Mouse (Mus musculus): Measurements from ENCODE around the gene Gsap. TPM values are rescaled to one million over a fixed set of nuclear protein-coding genes. Genes with fewer than 3 reads are reported as not detected.
"Not testable (repeated sequence)": the region's sequence is repeated elsewhere in the genome, so short reads cannot be mapped to it uniquely, and the experiment has no call there.

Gene Gsap
- polyA plus RNA-seq (2014; fragmentation: Nextera tagmentation; extraction: Ambion mirVana): 14.4 and 15.5 TPM in 2 replicates

DNA sequence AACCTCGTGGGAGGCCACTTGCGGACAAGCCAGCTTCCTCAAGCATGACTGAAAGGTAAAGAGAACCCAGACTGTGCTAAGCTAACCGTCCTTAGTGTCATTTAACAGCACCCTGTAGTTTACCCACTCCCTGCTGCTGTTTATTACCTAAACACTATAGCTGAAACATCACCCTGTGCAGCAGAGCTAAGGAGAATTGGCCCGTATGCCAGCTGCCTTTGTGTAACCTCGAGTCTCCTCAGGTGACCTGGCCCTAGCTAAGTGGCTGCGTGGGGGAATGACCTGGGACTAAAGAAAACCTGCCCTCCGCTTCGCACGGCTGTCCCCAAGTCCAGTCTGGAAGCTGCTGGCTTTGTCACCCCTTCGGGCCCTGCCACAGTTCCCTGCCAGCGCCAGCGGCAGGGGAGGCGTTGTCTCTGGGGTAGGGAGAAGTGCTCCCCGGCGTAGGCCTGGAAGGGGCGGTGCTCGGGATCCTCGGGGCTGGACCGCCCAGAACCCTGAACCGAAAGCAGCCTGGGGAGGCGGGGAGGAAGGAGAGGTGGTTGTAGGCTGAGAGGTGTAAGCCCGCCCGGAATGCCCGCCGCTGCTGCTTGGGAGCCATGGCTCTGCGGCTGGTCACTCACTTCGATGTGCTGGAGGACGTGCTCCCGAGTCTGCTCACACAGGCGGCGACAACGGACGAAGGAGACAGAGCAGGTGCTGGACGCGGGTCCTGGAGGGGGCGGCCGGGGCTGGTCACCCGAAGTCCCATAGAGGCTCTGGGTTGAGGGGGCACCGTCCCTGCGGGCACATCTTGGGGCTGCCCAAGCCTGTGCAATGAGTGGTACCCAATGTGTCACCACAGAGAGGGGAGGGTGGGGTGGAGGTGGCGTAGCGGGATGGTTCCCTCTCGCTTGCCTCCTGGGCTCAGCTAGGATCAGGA is at the start of gene Gsap:
Gene Gsap (plus strand): TSS at position 492 of the 922 bp plus-strand sequence.
- Histone ChIP-seq H3K9ac (peak within 1 kb of the TSS; percentile 53), H3K4me1 (replicated peaks; ENCODE audit: control insufficient read depth, insufficient read depth, low read length) (0 out of 2 replicates have a peak, but pooled peaks cover 11% of the 10 kb centered on the region), H3K4me2 (replicated peaks) (peak within 1 kb of the TSS; percentile 69), H3K36me3 (replicated peaks; ENCODE audit: control insufficient read depth, insufficient read depth) (no peaks in the 10 kb centered on the region), H3K27me3 (ENCODE audit: control insufficient read depth, insufficient read depth, low read length) (no peaks in the 10 kb centered on the region), H3K27ac (peak within 1 kb of the TSS; percentile 28; the same call in 1 of the 2 replicates), H3K4me3 (replicated peaks; ENCODE audit: low read length) (peak within 1 kb of the TSS; percentile 38), H3K9me3 (ENCODE audit: control insufficient read depth, low read length) (no peaks in the 10 kb centered on the region)
- WGBS: 4% methylated on average over 43 of the region's 43 CpGs
- DNase-seq (ENCODE audit: low spot score) (peak; percentile 36), ATAC-seq (ENCODE audit: low FRiP score) (peak; percentile 83)

DNA sequence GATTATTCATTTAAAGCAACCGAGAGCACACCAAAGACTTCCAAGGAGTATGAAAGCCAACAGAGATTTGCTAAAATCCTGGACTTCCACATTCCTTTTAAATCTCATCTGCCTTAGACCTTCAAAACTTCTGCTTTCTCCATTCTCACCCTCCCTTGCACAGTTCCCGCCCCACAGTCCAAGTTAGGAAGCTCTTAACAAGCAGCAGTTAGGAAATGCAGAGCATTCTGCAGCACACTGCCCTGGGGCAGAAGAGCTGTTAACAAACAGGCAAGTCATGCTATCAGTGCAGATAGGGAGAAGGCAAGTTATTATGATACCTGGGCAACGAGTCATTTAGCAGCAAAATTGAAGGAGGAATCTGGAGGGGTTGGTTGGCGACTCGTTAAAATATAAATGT is 49.5 kb upstream of the Gsap start:
- Histone ChIP-seq H3K36me3 (replicated peaks; ENCODE audit: control insufficient read depth, insufficient read depth) (no peaks in the 10 kb centered on the region), H3K4me1 (replicated peaks; ENCODE audit: control insufficient read depth, insufficient read depth, low read length) (no peaks in the 10 kb centered on the region), H3K9me3 (ENCODE audit: control insufficient read depth, low read length) (no peaks in the 10 kb centered on the region), H3K9ac (no peak overlapping the region), H3K4me2 (replicated peaks) (no peak overlapping the region), H3K27ac (no peak overlapping the region), H3K27me3 (ENCODE audit: control insufficient read depth, insufficient read depth, low read length) (no peaks in the 10 kb centered on the region), H3K4me3 (replicated peaks; ENCODE audit: low read length) (no peak overlapping the region)
- WGBS: 82% methylated on average over 5 of the region's 5 CpGs
- ATAC-seq (ENCODE audit: low FRiP score): no peak
- no peak for DNase-seq (ENCODE audit: low spot score)

DNA sequence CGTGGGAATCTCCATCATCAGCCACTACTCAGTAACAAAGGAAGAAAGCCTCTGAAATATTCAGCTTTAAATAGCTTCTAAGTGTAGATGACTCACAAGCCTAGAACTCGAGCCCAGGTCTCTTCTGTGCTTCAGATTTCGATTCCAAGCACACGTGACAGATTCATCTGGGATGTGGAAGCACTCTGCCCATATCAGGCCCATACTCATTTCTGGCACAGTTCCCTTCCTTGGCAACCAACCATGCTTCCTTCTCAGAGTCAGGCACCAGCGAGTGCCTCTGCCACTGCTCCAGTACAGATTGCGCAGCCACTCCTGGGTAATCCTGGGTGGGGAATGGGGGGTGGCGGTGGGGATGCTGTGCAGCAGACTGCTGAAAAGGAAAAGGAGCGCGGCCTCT is 46.5 kb upstream of the Gsap start:
- no peak overlapping the region for H3K4me3 ChIP-seq (replicated peaks; ENCODE audit: low read length)
- H3K27ac ChIP-seq: peak overlapping the region; percentile 16; the same call in 1 of the 2 replicates
- ATAC-seq (ENCODE audit: low FRiP score): peak; percentile 90
- no peaks in the 10 kb centered on the region for H3K4me1 ChIP-seq (replicated peaks; ENCODE audit: control insufficient read depth, insufficient read depth, low read length)
- DNase-seq (ENCODE audit: low spot score): peak; percentile 75
- H3K9ac ChIP-seq: no peak overlapping the region
- H3K4me2 ChIP-seq (replicated peaks): 0 out of 2 replicates have a peak overlapping the region, but pooled peaks have one; percentile 19
- no peaks in the 10 kb centered on the region for H3K27me3 ChIP-seq (ENCODE audit: control insufficient read depth, insufficient read depth, low read length)
- H3K36me3 ChIP-seq (replicated peaks; ENCODE audit: control insufficient read depth, insufficient read depth): no peaks in the 10 kb centered on the region
- H3K9me3 ChIP-seq (ENCODE audit: control insufficient read depth, low read length): no peaks in the 10 kb centered on the region
- 55% methylated on average over 9 of the region's 9 CpGs for WGBS

DNA sequence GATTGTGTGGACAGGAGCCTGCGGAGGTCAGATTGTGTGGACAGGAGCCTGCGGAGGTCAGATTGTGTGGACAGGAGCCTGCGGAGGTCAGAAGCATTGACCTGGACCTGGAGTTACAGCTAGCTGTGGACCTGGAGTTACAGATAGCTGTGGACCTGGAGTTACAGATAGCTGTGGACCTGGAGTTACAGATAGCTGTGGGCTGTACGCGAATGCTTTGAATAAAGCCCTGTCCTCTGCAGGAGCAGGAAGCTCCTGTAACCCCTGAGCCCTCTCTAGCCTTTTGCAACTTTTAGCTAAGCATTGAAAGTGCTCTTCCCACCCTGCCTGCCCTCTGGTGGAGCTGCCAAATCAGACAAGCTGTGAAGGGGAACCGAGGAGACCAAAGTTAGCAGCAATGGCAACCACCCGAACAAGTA is 44.9 kb upstream of the Gsap start:
- not testable (repeated sequence) for H3K27me3 ChIP-seq (ENCODE audit: control insufficient read depth, insufficient read depth, low read length); H3K4me2 ChIP-seq (replicated peaks); H3K36me3 ChIP-seq (replicated peaks; ENCODE audit: control insufficient read depth, insufficient read depth); H3K27ac ChIP-seq; DNase-seq (ENCODE audit: low spot score); H3K9ac ChIP-seq; H3K9me3 ChIP-seq (ENCODE audit: control insufficient read depth, low read length); H3K4me3 ChIP-seq (replicated peaks; ENCODE audit: low read length); H3K4me1 ChIP-seq (replicated peaks; ENCODE audit: control insufficient read depth, insufficient read depth, low read length); ATAC-seq (ENCODE audit: low FRiP score)
- 77% methylated on average over 7 of the region's 7 CpGs for WGBS

DNA sequence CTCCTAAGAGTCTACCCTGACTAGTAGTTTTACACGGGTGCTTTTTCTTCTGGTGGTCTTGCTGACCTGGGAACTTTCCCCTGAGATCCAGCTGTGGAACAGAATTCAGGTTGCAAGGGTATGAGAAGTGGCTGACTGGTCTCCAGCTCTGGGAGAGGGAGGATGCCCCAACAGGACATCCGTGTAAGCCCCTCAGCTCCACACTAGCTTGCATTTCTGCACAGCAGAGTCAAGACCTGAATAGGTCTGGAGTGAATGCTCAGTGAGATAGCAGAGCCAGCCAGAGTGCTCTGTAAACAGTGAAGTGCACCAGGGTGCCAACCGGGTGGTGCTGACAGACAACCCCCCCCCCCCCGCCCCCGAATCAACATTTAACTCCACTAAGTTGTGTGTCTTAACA is 44.4 kb upstream of the Gsap start:
- no peak overlapping the region for H3K4me3 ChIP-seq (replicated peaks; ENCODE audit: low read length)
- ATAC-seq (ENCODE audit: low FRiP score): no peak
- 55% methylated on average over 5 of the region's 5 CpGs for WGBS
- no peak overlapping the region for H3K4me2 ChIP-seq (replicated peaks)
- no peak overlapping the region for H3K9ac ChIP-seq
- DNase-seq (ENCODE audit: low spot score): no peak
- no peaks in the 10 kb centered on the region for H3K4me1 ChIP-seq (replicated peaks; ENCODE audit: control insufficient read depth, insufficient read depth, low read length)
- no peaks in the 10 kb centered on the region for H3K27me3 ChIP-seq (ENCODE audit: control insufficient read depth, insufficient read depth, low read length)
- H3K36me3 ChIP-seq (replicated peaks; ENCODE audit: control insufficient read depth, insufficient read depth): no peaks in the 10 kb centered on the region
- H3K27ac ChIP-seq: no peak overlapping the region
- no peaks in the 10 kb centered on the region for H3K9me3 ChIP-seq (ENCODE audit: control insufficient read depth, low read length)

DNA sequence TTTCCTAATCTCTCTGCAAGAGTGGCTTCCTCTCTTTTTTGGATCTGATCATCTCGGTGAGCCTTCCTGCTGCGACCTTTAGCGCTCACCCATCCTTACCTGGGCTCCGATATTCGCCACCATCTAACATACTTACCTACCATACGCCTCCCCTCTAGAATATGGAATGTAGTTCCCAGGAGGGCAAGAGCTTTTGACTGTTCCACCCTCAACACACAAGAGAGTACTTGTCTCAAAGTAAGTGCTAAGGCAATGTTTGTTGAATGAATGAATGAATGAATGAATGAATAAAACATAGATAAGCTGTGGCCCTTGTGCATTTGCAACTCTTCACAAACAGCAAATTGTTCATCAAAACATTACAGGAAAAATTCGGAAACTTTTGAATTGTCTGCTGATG is 43.0 kb upstream of the Gsap start:
- DNase-seq (ENCODE audit: low spot score): no peak
- H3K36me3 ChIP-seq (replicated peaks; ENCODE audit: control insufficient read depth, insufficient read depth): no peaks in the 10 kb centered on the region
- no peak overlapping the region for H3K4me2 ChIP-seq (replicated peaks)
- no peaks in the 10 kb centered on the region for H3K4me1 ChIP-seq (replicated peaks; ENCODE audit: control insufficient read depth, insufficient read depth, low read length)
- no peak overlapping the region for H3K9ac ChIP-seq
- no peaks in the 10 kb centered on the region for H3K27me3 ChIP-seq (ENCODE audit: control insufficient read depth, insufficient read depth, low read length)
- WGBS: 91% methylated on average over 7 of the region's 7 CpGs
- ATAC-seq (ENCODE audit: low FRiP score): no peak
- no peak overlapping the region for H3K27ac ChIP-seq
- no peaks in the 10 kb centered on the region for H3K9me3 ChIP-seq (ENCODE audit: control insufficient read depth, low read length)
- H3K4me3 ChIP-seq (replicated peaks; ENCODE audit: low read length): no peak overlapping the region

DNA sequence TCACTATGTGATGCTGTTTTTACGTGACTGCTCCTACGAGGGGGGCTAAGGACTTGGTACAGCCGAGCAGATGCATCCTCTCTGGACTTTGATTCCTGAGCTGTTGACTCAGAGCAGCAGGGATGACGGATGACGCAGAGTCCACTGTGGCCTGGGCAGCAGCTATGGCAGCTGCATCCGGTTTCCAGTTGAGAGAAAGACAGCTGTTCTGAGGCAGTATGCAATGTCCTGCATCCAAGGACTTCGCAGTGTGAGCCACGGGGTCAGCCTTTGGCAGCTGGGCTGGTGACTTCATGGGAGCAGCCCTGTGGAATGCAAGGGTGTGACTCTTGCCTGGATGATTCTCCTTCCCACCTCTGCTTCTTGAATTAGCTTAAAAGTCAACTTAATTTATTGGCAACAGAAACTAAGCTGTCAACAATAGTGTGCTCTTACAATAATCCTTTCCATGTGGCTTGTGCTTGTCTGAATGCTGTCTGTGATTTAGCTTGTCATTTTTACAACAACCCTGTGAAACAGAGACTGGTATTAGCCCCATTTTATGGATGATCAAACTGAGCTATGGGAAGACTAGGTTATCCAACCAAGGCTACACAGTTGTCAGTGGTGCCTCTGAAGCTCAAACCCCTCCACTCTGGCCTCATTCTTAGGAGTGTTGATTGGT is 41.4 kb upstream of the Gsap start:
- Histone ChIP-seq H3K4me3 (replicated peaks; ENCODE audit: low read length) (no peak overlapping the region), H3K9me3 (ENCODE audit: control insufficient read depth, low read length) (no peaks in the 10 kb centered on the region), H3K4me1 (replicated peaks; ENCODE audit: control insufficient read depth, insufficient read depth, low read length) (no peaks in the 10 kb centered on the region), H3K4me2 (replicated peaks) (no peak overlapping the region), H3K36me3 (replicated peaks; ENCODE audit: control insufficient read depth, insufficient read depth) (no peaks in the 10 kb centered on the region), H3K27ac (no peak overlapping the region), H3K27me3 (ENCODE audit: control insufficient read depth, insufficient read depth, low read length) (no peaks in the 10 kb centered on the region), H3K9ac (no peak overlapping the region)
- DNase-seq (ENCODE audit: low spot score) (peak; percentile 27), ATAC-seq (ENCODE audit: low FRiP score) (0 out of 2 replicates have a peak, but pooled peaks have one; percentile 40)
- 53% methylated on average over 8 of the region's 8 CpGs for WGBS

DNA sequence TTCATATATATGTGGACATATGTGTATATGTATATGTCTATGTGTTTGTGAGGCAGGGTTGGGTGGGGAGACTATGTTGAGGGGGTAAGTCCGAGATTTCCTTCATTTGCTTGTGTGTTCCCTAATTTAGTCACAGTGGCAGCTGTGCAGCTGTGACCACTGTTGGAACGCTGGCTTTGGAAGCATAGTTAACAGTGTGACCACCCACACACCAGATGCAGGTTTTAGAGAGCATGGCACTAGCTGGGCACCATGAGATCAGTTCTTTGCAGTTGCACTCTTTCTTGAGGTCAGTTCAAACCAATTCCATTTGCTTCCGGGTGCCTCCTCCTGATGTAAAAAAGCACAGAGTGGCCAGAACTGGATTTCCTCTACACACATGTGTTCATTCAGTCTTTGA is 37.7 kb upstream of the Gsap start:
- DNase-seq (ENCODE audit: low spot score) (no peak), ATAC-seq (ENCODE audit: low FRiP score) (no peak)
- no peak overlapping the region for H3K27ac ChIP-seq
- no peaks in the 10 kb centered on the region for H3K4me1 ChIP-seq (replicated peaks; ENCODE audit: control insufficient read depth, insufficient read depth, low read length)
- no peaks in the 10 kb centered on the region for H3K27me3 ChIP-seq (ENCODE audit: control insufficient read depth, insufficient read depth, low read length)
- H3K36me3 ChIP-seq (replicated peaks; ENCODE audit: control insufficient read depth, insufficient read depth): no peaks in the 10 kb centered on the region
- H3K9me3 ChIP-seq (ENCODE audit: control insufficient read depth, low read length): no peaks in the 10 kb centered on the region
- H3K9ac ChIP-seq: no peak overlapping the region
- WGBS: 77% methylated on average over 3 of the region's 3 CpGs
- H3K4me2 ChIP-seq (replicated peaks): no peak overlapping the region
- H3K4me3 ChIP-seq (replicated peaks; ENCODE audit: low read length): no peak overlapping the region

DNA sequence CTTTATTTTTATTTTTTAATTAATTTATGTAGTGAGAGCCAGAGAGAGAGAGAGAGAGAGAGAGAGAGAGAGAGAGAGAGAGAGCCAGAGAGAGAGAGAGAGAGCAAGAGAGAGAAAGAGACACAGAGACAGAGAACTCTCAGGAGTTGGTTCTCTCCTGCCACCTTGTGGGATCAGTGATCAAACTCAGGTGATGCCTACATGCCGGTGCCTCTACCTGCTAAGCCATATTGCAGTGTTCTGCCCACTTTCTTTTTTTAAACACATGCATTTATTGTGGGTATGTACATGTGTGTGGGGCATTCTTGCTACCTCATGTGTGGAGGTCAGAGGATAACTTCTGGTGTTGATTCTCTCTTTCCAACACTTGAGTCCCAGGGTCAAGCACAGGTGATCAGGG is 32.4 kb upstream of the Gsap start:
- no peak overlapping the region for H3K4me2 ChIP-seq (replicated peaks)
- no peak overlapping the region for H3K27ac ChIP-seq
- no peak overlapping the region for H3K9ac ChIP-seq
- H3K27me3 ChIP-seq (ENCODE audit: control insufficient read depth, insufficient read depth, low read length): no peaks in the 10 kb centered on the region
- peaks cover 12% of the 10 kb centered on the region; the same call in 1 of the 2 replicates for H3K9me3 ChIP-seq (ENCODE audit: control insufficient read depth, low read length)
- H3K4me3 ChIP-seq (replicated peaks; ENCODE audit: low read length): no peak overlapping the region
- no peaks in the 10 kb centered on the region for H3K36me3 ChIP-seq (replicated peaks; ENCODE audit: control insufficient read depth, insufficient read depth)
- no peak for ATAC-seq (ENCODE audit: low FRiP score)
- 86% methylated on average over 1 of the region's 1 CpGs for WGBS
- DNase-seq (ENCODE audit: low spot score): no peak
- H3K4me1 ChIP-seq (replicated peaks; ENCODE audit: control insufficient read depth, insufficient read depth, low read length): no peaks in the 10 kb centered on the region

All from hindbrain, embryonic 14.5 days (tissue).